Mouse (Mus musculus) CD4-positive, CD25-positive, alpha-beta regulatory T cell, adult 4 months (primary cell): Measurements from ENCODE around the gene Ppp2r2c. TPM values are rescaled to one million over a fixed set of nuclear protein-coding genes. Genes with fewer than 3 reads are reported as not detected.

Experiments used
- ATAC-seq: one replicate; pipeline ENCODE4 v1.8.0; 2017
- polyA plus RNA-seq, 2 experiments: library from polyadenylated mRNA; unstranded; fragments of 100-300 nt; shearing (Covaris generic); gene quantifications; one replicate each; pipeline ENCODE4 v1.2.1; 2017

Gene Ppp2r2c
- polyA plus RNA-seq, 2 experiments from 2014 or later: not detected

- ATAC-seq: no peak
Measured at GRCm38 (mm10) chr5:36898415-36899109, 30.2 kb downstream of the Ppp2r2c start.

GRCm38 (mm10) chr5:36899392-36899791 lies 31.1 kb downstream of the Ppp2r2c start:
- no peak for ATAC-seq

GRCm38 (mm10) chr5:36900189-36900619 lies 31.9 kb downstream of the Ppp2r2c start:
- ATAC-seq: no peak

DNA sequence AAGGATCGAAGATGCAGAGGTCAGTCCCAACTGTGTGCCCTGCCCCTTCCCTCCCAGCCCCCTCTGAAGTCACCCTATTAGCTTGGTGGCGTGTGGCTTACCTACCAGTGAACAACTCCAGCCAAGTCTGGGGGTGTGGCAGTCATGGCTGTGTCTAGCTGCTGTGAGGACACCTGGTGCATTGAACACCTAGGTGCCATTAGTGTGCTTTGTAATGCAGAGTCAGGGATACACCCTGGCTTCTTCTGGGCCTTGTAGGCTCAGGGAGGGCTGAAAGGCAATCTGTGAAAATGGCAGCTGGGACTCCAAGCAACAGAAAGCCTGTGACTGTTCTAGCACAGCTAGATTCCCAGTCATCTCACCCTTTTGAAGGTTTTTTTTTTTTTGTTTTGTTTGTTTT lies 34.5 kb downstream of the Ppp2r2c start:
- no peak for ATAC-seq

GRCm38 (mm10) chr5:36904131-36904530 lies 35.8 kb downstream of the Ppp2r2c start:
- ATAC-seq: no peak

GRCm38 (mm10) chr5:36904703-36905102 lies 36.4 kb downstream of the Ppp2r2c start:
- no peak for ATAC-seq

- ATAC-seq: no peak
Measured at GRCm38 (mm10) chr5:36905216-36905615, 36.9 kb downstream of the Ppp2r2c start.

- ATAC-seq: no peak
Measured at GRCm38 (mm10) chr5:36907695-36908094, 39.4 kb downstream of the Ppp2r2c start.

GRCm38 (mm10) chr5:36909545-36909944 lies 41.2 kb downstream of the Ppp2r2c start:
- ATAC-seq: no peak

- ATAC-seq: no peak
Measured at GRCm38 (mm10) chr5:36910980-36911379, 42.7 kb downstream of the Ppp2r2c start.

- no peak for ATAC-seq
Measured at GRCm38 (mm10) chr5:36911759-36912352, 43.5 kb downstream of the Ppp2r2c start.

DNA sequence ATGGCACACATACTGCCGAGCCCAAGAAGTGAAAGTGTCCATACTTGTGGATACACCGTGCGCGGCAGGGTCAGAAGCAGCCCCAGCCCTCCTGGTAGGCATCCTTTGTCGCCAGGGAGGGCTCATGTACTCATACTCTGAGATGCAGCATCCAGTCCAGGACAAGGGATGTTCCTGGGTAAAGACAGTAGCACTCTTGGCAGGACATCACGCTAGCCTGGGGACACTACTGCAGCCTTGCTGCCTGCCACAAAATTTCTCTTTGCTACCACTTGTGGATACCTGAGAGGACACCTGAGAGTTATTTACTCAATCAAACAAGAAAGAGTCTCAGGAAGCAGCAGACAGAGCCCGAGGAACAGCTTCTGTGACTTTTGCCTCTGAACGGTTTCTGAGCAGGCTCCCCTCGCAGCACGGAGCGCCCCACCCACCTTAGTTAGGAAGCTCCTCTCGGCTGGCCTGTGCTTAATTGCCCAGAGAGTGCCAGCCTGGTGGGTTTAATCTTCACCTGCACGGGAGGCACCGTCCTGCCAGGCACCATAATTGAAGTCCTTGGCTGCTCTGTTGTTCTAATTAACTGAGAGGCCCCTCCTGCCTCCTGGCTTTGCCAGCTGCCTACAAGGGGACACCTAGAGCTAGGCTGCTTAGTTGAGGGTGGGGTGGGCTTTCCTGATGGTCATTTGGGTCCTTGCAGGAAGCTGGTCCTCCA lies 44.4 kb downstream of the Ppp2r2c start:
- no peak for ATAC-seq

GRCm38 (mm10) chr5:36915256-36915655 lies 46.9 kb downstream of the Ppp2r2c start:
- ATAC-seq: no peak

DNA sequence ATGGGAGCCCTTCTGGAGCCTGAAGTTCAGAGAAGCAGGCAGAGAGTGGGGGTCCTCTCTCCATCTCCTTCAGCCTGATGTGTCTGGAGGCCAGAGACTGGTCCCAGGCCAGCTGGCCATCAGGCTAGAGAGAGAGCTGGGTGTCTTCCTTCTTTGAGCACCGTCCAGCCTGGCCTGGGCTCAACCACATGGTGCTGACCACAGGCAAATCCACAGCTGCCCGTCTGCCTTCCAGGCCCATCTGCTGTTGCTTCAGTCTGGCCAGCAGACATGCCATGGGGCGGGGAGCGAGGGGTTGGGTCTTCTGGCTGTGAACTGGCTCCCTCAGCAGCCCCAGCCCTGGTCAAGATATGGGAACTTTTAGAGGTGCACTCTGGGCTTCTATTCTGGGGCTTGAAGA lies 48.3 kb downstream of the Ppp2r2c start:
- no peak for ATAC-seq

DNA sequence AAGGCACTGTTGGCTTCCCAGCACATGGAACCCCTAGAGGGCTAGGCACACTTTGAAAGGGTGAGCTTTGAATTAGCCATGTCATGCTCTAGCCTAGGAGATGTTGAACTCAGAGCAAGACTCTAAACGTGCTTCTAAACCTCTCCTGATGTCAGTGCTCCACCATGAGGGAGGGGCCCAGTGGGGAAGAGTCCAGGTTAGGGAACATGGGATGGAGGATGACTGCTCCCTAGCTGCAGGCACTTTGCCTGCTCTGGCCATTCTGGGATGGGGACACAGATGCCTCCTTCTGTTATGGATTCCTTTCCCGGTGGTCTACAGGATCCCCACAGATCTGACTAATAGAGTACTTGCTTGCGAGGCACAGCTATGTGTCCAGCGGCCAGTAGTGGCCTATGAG lies 48.9 kb downstream of the Ppp2r2c start:
- no peak for ATAC-seq

- no peak for ATAC-seq
Measured at GRCm38 (mm10) chr5:36918016-36918415, 49.7 kb downstream of the Ppp2r2c start.

DNA sequence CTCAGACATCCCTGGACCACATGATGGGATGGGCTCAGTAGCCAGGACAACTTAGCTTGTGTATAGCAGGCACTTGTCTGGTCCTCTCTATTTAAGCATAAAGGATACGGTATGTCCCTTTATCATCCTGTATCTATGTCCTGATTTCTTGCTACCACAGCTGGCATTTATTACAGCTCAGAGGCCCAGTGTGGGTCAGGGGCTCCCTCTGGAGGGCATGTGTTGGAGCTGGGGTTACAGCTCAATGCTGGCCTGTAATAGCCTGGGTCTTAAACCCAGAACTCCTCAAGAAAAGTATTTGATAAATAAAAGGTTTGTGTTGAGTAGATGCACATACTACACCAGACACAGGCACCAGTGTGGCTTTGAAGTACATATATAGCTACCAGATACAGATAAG lies 51.8 kb downstream of the Ppp2r2c start:
- ATAC-seq: no peak

DNA sequence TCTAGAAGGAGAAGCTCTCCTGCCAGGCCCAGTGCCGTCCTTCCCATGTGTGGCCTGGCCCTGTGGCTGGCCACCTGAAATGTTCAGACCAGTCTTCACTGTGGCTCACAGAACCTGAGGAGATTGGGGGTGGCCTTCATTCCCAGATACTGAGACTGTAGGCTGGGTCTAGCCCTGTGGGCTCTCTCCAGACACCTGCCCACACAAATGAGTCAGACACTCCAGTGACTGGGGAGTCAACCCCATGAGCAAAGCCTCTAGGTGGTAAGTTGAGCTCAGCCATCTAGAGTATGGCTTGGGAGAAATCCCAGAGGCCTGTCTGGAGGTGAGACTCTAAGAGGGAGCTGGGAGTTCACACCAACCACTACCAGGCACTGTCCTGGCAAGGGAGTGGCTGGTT lies 53.6 kb downstream of the Ppp2r2c start:
- ATAC-seq: no peak

DNA sequence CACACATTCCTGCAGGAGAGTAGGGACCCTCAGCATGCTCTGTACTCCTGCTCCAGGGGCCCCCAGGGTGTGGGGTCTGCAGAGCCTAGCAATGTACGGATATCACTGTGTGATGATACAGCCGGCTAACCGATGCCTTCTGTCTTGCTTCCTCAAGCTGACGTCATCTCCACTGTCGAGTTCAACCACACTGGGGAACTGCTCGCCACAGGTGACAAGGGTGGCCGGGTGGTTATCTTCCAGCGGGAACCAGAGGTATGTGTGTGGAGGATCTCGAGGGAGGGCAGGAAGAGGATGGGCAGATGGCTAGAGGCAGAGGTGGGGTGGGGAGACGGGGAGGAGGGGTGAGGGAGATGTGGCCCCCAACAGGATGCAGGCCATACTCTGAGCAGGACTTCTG lies 54.5 kb downstream of the Ppp2r2c start:
- ATAC-seq: no peak

- ATAC-seq: no peak
Measured at GRCm38 (mm10) chr5:36923826-36924700, 55.8 kb downstream of the Ppp2r2c start.

DNA sequence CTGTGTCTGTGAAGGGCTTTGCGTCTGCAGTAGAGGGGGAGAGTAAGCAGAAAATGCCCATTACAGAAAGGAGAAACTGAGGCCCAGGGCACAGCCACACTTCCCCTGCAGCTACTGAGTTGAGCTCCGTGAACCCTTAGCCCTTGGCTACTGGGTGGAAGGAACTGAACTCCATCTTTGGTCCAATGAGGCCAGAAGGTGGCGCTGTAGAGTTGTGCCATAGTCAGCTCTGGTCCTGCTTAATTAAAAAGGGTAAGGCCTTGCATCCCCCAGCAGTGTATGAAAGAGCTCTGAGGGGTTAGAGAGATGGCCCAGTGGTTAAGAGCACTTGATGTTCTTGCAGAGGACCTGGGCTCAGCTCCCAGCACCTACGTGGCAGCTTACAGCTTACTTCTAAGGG lies 60.4 kb downstream of the Ppp2r2c start:
- ATAC-seq: no peak

- no peak for ATAC-seq
Measured at GRCm38 (mm10) chr5:36929376-36929775, 61.1 kb downstream of the Ppp2r2c start.

GRCm38 (mm10) chr5:36933383-36933782 lies 65.1 kb downstream of the Ppp2r2c start:
- no peak for ATAC-seq
